Mouse (Mus musculus): ENCODE results near the gene Tmem82. TPM values are rescaled to one million over a fixed set of nuclear protein-coding genes. Genes with fewer than 3 reads are reported as not detected.

Gene Tmem82
- polyA plus RNA-seq (2016; fragmentation: Nextera tagmentation; extraction: Ambion mirVana): 0.26 and 0.41 TPM in 2 replicates

DNA sequence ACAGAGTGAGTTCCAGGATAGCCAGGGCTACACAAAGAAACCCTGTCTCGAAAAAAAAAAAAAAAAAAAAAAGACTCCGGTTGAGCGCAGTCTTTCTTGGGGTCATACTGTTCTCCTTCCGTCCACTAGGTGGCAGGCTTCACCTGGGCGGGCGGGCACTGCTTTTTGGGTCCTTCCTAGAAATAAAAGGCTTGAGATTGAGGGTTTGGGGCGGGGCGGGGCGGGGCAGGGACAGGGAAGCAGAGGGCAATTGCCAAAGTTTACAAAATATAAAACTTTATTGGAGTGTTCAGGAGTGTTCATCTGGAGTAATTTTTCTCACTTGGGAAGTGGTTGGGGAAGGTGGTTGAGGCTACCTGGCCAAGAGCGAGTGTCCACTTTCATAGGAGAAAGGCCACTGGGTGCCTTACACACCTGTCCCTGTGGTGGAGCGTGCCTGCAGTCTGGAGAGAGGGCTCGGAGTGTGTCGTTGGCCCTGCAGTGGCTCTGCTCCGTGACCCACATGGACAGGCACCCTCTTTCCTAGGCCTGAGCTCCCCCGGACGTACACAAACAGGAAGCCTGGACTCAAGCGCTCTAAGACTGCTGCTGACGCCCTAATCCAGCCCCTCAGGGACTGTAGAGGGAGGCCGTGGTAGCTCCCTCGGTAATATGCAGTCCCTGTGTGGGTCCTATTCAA, at the start of gene Tmem82:
Gene Tmem82, minus strand, starts transcription at position 69 of the 679 bp plus-strand sequence.
- Histone ChIP-seq H3K27ac (replicated peaks) (no peak within 1 kb of the TSS), H3K36me3 (no peaks in the 10 kb centered on the region), H3K4me1 (peaks cover 15% of the 10 kb centered on the region), H3K9me3 (no peaks in the 10 kb centered on the region), H3K27me3 (peaks cover 24% of the 10 kb centered on the region), H3K4me3 (peak within 1 kb of the TSS; percentile 17; the same call in 1 of the 2 replicates), H3K9ac (replicated peaks) (0 out of 2 replicates have a peak within 1 kb of the TSS, but pooled peaks have one; percentile 24), H3K4me2 (replicated peaks) (peak within 1 kb of the TSS; percentile 44)
- ATAC-seq (ENCODE audit: low FRiP score, low read depth): no peak
- WGBS: 27% methylated on average over 20 of the region's 20 CpGs

- ATAC-seq (ENCODE audit: low FRiP score, low read depth): 0 out of 2 replicates have a peak, but pooled peaks have one; percentile 4
Observed at GRCm38 (mm10) chr4:141664799-141665198, 46.4 kb upstream of the Tmem82 start, which contains the start of gene Plekhm2. TSS of gene Plekhm2 (minus strand) at chr4:141664899.

DNA sequence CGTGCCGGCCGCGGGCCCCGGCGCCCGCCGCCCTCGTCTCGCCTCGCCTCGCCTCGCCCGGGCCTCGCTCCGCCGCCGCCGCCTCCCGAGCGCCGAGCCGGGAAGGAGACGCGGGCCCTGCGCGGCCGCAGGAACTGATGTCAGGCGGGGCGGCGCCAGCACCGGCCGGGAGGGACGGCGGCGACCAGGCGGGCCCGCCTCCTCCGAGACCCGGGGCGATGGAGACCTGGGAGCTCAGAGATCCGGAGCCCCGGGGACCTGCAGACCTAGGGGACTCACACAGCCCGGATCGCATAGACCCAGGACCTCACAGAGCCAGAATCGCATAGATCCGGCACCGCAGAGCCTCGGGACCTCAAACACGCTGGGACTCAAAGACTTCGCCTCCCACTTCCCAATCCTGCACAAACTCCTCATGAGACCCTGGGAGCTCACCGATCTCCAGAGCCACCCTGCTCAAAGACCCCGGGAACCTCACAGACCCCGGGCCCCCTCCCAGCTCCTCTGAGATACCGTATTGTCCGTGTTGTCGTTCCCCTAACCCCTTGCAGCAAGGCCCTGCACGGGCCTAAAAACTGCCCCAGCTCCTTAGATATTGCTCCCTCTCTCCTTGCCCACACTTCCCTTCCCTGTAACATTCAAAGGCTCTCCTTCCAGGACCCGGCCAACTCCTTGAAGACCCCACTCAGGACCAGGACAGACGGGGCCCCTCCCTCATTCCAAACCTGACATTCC, 45.7 kb upstream of the Tmem82 start:
- Histone ChIP-seq H3K27me3 (no peaks in the 10 kb centered on the region), H3K4me3 (peak overlapping the region; percentile 79), H3K9ac (replicated peaks) (peak overlapping the region; percentile 86), H3K27ac (replicated peaks) (peak overlapping the region; percentile 64), H3K4me2 (replicated peaks) (peak overlapping the region; percentile 89), H3K36me3 (peaks cover 11% of the 10 kb centered on the region), H3K9me3 (no peaks in the 10 kb centered on the region), H3K4me1 (peaks cover 17% of the 10 kb centered on the region)
- peak; percentile 87 for ATAC-seq (ENCODE audit: low FRiP score, low read depth)
- 1% methylated on average over 41 of the region's 60 CpGs for WGBS

More at GRCm38 (mm10) chr4:141664799-141665198, 46.4 kb upstream of the Tmem82 start, which contains the start of gene Plekhm2:
- Histone ChIP-seq H3K4me3 (peak within 1 kb of the TSS; percentile 79), H3K27ac (replicated peaks) (peak within 1 kb of the TSS; percentile 64), H3K27me3 (no peaks in the 10 kb centered on the region), H3K9me3 (no peaks in the 10 kb centered on the region), H3K9ac (replicated peaks) (peak within 1 kb of the TSS; percentile 86), H3K36me3 (peaks cover 10% of the 10 kb centered on the region), H3K4me1 (peaks cover 17% of the 10 kb centered on the region), H3K4me2 (replicated peaks) (peak within 1 kb of the TSS; percentile 89)
- 74% methylated on average over 8 of the region's 8 CpGs for WGBS

DNA sequence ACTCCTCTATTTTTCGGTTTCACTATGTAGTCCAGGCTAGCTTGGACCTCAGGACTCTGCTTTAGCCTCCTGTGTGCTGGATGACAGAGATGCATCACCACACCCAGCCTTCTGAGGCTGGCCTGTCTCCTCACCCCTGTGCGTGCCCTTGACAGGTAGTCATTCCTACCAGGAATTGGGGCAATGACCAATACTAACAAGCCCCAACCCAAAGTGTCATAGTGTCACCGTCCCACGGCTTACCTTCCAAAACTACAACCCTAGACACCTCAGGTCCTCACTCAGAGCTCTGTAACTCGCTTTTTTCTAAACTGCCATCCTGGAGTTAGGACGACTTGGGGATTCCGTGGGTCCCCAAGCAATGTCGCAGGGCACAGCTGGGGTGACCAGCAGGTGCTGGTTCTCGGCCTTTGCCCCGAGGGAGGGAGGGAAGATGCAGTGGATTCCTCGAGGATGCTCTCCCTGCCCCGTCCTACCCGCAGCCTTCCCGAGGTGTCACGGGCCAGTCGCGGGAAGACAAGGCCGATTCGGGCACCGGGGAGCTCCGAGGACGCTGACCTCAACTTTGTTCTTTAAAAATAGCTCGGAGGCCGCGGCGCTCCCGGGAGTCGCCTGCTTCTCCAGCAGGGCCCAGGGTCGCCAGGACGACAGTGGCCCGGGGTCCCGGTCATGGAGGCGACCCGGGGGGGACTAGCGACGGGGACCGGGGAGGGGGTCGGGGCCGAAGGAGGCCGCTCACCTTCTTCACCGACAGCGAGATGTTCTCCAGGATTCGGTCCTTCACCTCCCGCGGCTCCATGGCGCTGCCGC, 44.9 kb upstream of the Tmem82 start:
- Histone ChIP-seq H3K4me2 (replicated peaks) (peak overlapping the region; percentile 89), H3K4me1 (peaks cover 17% of the 10 kb centered on the region), H3K36me3 (peaks cover 16% of the 10 kb centered on the region), H3K9ac (replicated peaks) (peak overlapping the region; percentile 86), H3K9me3 (no peaks in the 10 kb centered on the region), H3K4me3 (peak overlapping the region; percentile 79), H3K27me3 (no peaks in the 10 kb centered on the region), H3K27ac (replicated peaks) (peak overlapping the region; percentile 64)
- 4% methylated on average over 45 of the region's 47 CpGs for WGBS
- peak; percentile 34 for ATAC-seq (ENCODE audit: low FRiP score, low read depth)

- Histone ChIP-seq H3K36me3 (peaks cover 16% of the 10 kb centered on the region), H3K4me2 (replicated peaks) (no peak overlapping the region), H3K9me3 (no peaks in the 10 kb centered on the region), H3K27ac (replicated peaks) (no peak overlapping the region), H3K9ac (replicated peaks) (0 out of 2 replicates have a peak overlapping the region, but pooled peaks have one; percentile 11), H3K4me3 (no peak overlapping the region), H3K4me1 (peaks cover 17% of the 10 kb centered on the region), H3K27me3 (no peaks in the 10 kb centered on the region)
- WGBS: 82% methylated on average over 11 of the region's 11 CpGs
- no peak for ATAC-seq (ENCODE audit: low FRiP score, low read depth)
Observed at GRCm38 (mm10) chr4:141660884-141661283, 42.5 kb upstream of the Tmem82 start.

DNA sequence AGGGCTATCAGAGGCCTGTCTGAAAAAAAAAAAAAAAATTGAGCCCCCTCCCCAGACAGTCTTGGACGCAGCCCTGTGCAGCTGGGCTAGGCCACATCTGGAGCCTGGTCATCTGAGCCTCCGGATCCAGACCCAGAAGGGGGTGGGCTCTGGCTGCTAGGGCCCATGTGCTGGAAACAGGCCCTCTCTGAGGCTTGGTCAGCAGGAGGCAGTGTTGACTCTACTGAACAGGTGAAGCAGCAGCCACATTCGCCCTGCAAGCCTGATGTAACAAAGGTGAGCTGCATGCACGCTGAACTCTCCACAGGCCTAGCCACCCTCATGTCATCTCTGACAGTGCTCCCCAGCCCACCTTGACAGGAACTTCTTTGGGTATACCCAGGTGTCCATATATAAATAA, 41.3 kb upstream of the Tmem82 start:
- H3K4me1 ChIP-seq: peaks cover 14% of the 10 kb centered on the region
- ATAC-seq (ENCODE audit: low FRiP score, low read depth): no peak
- H3K27ac ChIP-seq (replicated peaks): no peak overlapping the region

DNA sequence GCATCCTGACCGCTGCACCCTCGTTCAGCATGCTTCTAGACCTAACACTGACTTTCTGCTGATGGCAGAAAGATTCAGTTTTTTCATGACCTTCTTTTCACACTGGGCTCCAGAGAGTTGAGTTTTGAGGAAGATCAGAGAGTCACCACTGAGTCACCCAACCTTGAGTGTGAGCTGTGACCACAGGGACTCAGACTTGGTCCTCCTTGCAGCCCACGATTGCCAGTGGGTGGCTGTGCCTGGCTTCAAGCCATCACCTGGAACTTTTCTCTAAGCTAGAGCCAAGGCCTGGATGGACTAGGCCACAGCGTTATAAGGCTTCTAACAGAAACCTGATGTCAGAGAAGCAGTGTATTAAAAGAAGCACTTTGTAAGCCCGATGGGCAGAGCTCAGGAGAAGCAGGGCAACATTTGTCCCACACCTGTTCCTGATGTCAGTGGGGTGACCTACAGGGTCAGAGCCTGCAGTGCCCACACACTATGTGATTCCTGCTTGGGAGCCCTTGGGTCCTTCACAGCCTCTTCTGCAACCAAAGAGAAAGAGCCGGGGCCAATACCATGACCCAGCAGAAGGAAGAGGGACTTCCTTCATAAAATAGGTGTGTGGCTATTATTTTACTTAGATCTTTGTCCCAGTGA, 40.5 kb upstream of the Tmem82 start:
- H3K4me1 ChIP-seq: peaks cover 9% of the 10 kb centered on the region
- H3K27ac ChIP-seq (replicated peaks): no peak overlapping the region
- no peak overlapping the region for H3K4me3 ChIP-seq
- no peaks in the 10 kb centered on the region for H3K27me3 ChIP-seq
- peaks cover 16% of the 10 kb centered on the region for H3K36me3 ChIP-seq
- WGBS: 95% methylated on average over 6 of the region's 6 CpGs
- H3K4me2 ChIP-seq (replicated peaks): no peak overlapping the region
- H3K9ac ChIP-seq (replicated peaks): no peak overlapping the region
- H3K9me3 ChIP-seq: no peaks in the 10 kb centered on the region
- ATAC-seq (ENCODE audit: low FRiP score, low read depth): no peak

More for the DNA sequence above, 41.3 kb upstream of the Tmem82 start:
- H3K36me3 ChIP-seq: peaks cover 16% of the 10 kb centered on the region
- no peak overlapping the region for H3K9ac ChIP-seq (replicated peaks)
- H3K27me3 ChIP-seq: no peaks in the 10 kb centered on the region
- no peaks in the 10 kb centered on the region for H3K9me3 ChIP-seq
- 76% methylated on average over 4 of the region's 4 CpGs for WGBS
- no peak overlapping the region for H3K4me3 ChIP-seq
- H3K4me2 ChIP-seq (replicated peaks): no peak overlapping the region

- H3K4me1 ChIP-seq: no peaks in the 10 kb centered on the region
- H3K9ac ChIP-seq (replicated peaks): no peak overlapping the region
- no peak overlapping the region for H3K27ac ChIP-seq (replicated peaks)
- WGBS: 81% methylated on average over 8 of the region's 8 CpGs
- H3K9me3 ChIP-seq: no peaks in the 10 kb centered on the region
- ATAC-seq (ENCODE audit: low FRiP score, low read depth): no peak
- no peaks in the 10 kb centered on the region for H3K27me3 ChIP-seq
- H3K4me2 ChIP-seq (replicated peaks): no peak overlapping the region
- peaks cover 26% of the 10 kb centered on the region for H3K36me3 ChIP-seq
- H3K4me3 ChIP-seq: no peak overlapping the region
Observed at GRCm38 (mm10) chr4:141656932-141657331, 38.5 kb upstream of the Tmem82 start.

DNA sequence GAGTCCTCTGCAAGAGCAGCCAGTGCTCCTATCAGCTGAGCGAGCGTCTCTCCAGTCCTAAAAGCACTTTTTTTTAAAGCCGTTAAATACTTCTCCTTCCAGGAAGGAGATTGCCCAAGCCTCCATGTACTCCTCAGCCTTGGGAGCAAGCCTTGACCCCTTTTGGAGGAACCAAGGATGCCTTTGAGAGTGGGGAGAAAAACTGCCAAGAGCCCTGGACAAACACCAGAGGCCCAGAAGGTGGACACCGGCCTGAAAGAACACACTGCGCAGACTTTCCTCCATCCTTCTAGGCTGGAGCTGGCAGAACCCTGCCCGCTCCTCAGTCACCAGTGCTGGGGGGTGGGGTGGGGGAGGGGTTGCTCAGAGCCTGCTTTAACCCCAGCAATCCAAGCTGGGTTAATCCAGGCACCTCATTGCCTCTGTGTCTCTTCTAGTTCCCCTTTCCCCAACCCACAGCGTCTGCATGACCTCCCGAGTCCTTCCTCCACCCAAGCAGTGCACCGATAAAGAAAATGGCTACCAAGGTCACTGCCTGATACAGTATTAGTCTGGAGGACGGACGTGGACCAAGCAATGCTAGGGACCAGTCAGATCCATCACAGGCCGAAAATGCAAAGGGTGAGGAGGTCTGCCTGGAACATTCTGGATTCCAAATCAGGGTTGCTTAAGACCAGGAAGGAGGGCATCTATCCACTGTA, 37.6 kb upstream of the Tmem82 start:
- H3K4me1 ChIP-seq: no peaks in the 10 kb centered on the region
- H3K4me3 ChIP-seq: no peak overlapping the region
- H3K36me3 ChIP-seq: peaks cover 28% of the 10 kb centered on the region
- H3K4me2 ChIP-seq (replicated peaks): no peak overlapping the region
- no peak for ATAC-seq (ENCODE audit: low FRiP score, low read depth)
- no peaks in the 10 kb centered on the region for H3K9me3 ChIP-seq
- no peak overlapping the region for H3K9ac ChIP-seq (replicated peaks)
- WGBS: 89% methylated on average over 12 of the region's 12 CpGs
- H3K27me3 ChIP-seq: no peaks in the 10 kb centered on the region
- no peak overlapping the region for H3K27ac ChIP-seq (replicated peaks)

- H3K9ac ChIP-seq (replicated peaks): no peak overlapping the region
- H3K9me3 ChIP-seq: no peaks in the 10 kb centered on the region
- H3K4me1 ChIP-seq: no peaks in the 10 kb centered on the region
- no peak overlapping the region for H3K4me3 ChIP-seq
- ATAC-seq (ENCODE audit: low FRiP score, low read depth): no peak
- no peak overlapping the region for H3K27ac ChIP-seq (replicated peaks)
- peaks cover 21% of the 10 kb centered on the region for H3K36me3 ChIP-seq
- no peaks in the 10 kb centered on the region for H3K27me3 ChIP-seq
- 96% methylated on average over 6 of the region's 6 CpGs for WGBS
- no peak overlapping the region for H3K4me2 ChIP-seq (replicated peaks)
Observed at GRCm38 (mm10) chr4:141654509-141654908, 36.1 kb upstream of the Tmem82 start.

DNA sequence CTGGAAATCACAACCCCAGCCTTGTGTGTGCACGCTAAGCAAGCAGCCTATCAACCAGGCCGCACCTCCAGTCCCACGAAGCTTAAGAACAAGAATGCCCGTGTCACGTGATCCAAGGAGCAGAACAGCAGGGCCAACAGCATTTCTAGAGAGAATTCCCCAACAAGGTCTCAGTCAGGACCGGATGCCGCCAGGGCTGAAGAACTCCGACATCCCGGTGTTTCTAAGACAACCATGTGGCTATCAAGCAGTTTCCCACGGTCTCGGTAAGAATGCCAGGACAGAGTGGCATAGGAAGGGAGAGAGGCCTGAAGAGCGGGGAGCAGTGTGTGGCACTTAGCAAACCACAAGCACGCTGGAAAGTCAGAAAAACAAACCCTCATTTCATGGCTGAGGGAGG, 35.4 kb upstream of the Tmem82 start:
- H3K27ac ChIP-seq (replicated peaks): no peak overlapping the region

More for the DNA sequence above, 35.4 kb upstream of the Tmem82 start:
- H3K4me1 ChIP-seq: peaks cover 3% of the 10 kb centered on the region; the same call in 1 of the 2 replicates
- WGBS: 91% methylated on average over 13 of the region's 13 CpGs
- no peak overlapping the region for H3K9ac ChIP-seq (replicated peaks)
- peaks cover 21% of the 10 kb centered on the region for H3K36me3 ChIP-seq
- ATAC-seq (ENCODE audit: low FRiP score, low read depth): no peak
- H3K27me3 ChIP-seq: no peaks in the 10 kb centered on the region
- H3K9me3 ChIP-seq: no peaks in the 10 kb centered on the region
- H3K4me3 ChIP-seq: no peak overlapping the region
- no peak overlapping the region for H3K4me2 ChIP-seq (replicated peaks)
